Mouse (Mus musculus) forebrain, embryonic 16.5 days (tissue): Measurements from ENCODE around the gene Hgfac. TPM values are rescaled to one million over a fixed set of nuclear protein-coding genes. Genes with fewer than 3 reads are reported as not detected.

ENCODE experiments used
- ATAC-seq: fragments of 200-750 bp; cut with Nextera tagmentation; 2 replicates; pipeline ENCODE4 v1.8.0; 2017; ENCODE audit warnings: mild to moderate bottlenecking, moderate library complexity
- H3K27ac ChIP-seq: fragments of 300-500 bp; sonication (generic); 2 replicates; pipeline ENCODE4 v1.5.1; 2014; ENCODE audit warnings: low read length, control low read depth
- H3K27me3 ChIP-seq: fragments of 300-500 bp; sonication (generic); replicated peaks from 2 replicates; pipeline ENCODE4 v1.6.1; 2014; ENCODE audit warnings: low read length; ENCODE audit not compliant: control insufficient read depth, insufficient read depth
- H3K36me3 ChIP-seq: fragments of 300-500 bp; sonication (generic); 2 replicates; pipeline ENCODE4 v1.6.1; 2014; ENCODE audit not compliant: control insufficient read depth, insufficient read depth
- H3K4me1 ChIP-seq: fragments of 300-500 bp; sonication (generic); replicated peaks from 2 replicates; pipeline ENCODE4 v1.6.1; 2014; ENCODE audit warnings: low read length; ENCODE audit not compliant: control insufficient read depth, insufficient read depth
- H3K4me2 ChIP-seq: fragments of 300-500 bp; sonication (generic); 2 replicates; pipeline ENCODE4 v1.6.1; 2014; ENCODE audit warnings: mild to moderate bottlenecking, low read length, control low read depth
- H3K4me3 ChIP-seq: fragments of 300-500 bp; sonication (generic); replicated peaks from 2 replicates; pipeline ENCODE4 v1.5.1; 2014; ENCODE audit warnings: mild to moderate bottlenecking, low read length, control low read depth
- H3K9ac ChIP-seq: fragments of 300-500 bp; sonication (generic); replicated peaks from 2 replicates; pipeline ENCODE4 v1.6.1; 2014; ENCODE audit warnings: low read depth, low read length, control low read depth
- H3K9me3 ChIP-seq: fragments of 300-500 bp; sonication (generic); 2 replicates; pipeline ENCODE4 v1.6.1; 2016; ENCODE audit warnings: low read length; ENCODE audit not compliant: control insufficient read depth
- WGBS: fragments of 180-500 bp; shearing (Covaris S2); extraction: QIAGEN DNeasy Blood & Tissue Kit; methylation state at CpG from one replicate; pipeline ENCODE4 v1.1.7; 2014; 5-methylcytosine and 5-hydroxymethylcytosine counted together
- polyA plus RNA-seq: library from polyadenylated mRNA; unstranded; fragments of >200 nt; fragmentation: Nextera tagmentation; extraction: Ambion mirVana; gene quantifications from 2 replicates; pipeline ENCODE4 v1.2.1, GENCODE M21; 2015

The Hgfac gene
- 0.55 and 0.56 TPM in 2 replicates for polyA plus RNA-seq

- no peaks in the 10 kb centered on the region for H3K9me3 ChIP-seq
- no peaks in the 10 kb centered on the region for H3K36me3 ChIP-seq
- no peak within 1 kb of the TSS for H3K9ac ChIP-seq
- 72% methylated on average over 6 of the region's 6 CpGs for WGBS
- H3K27ac ChIP-seq = no peak within 1 kb of the TSS
- no peaks in the 10 kb centered on the region for H3K4me1 ChIP-seq
- no peak for ATAC-seq
- H3K4me2 ChIP-seq = no peak within 1 kb of the TSS
- H3K27me3 ChIP-seq = no peaks in the 10 kb centered on the region
- no peak within 1 kb of the TSS for H3K4me3 ChIP-seq
These were observed at the start of gene Hgfac for GRCm38 (mm10) chr5:35041268-35041829. Gene Hgfac, plus strand, starts transcription at chr5:35041509.

- H3K27me3 ChIP-seq = no peaks in the 10 kb centered on the region
- no peaks in the 10 kb centered on the region for H3K36me3 ChIP-seq
- H3K4me3 ChIP-seq = no peak overlapping the region
- no peak for ATAC-seq
- H3K9ac ChIP-seq = no peak overlapping the region
- WGBS = 48% methylated on average over 3 of the region's 3 CpGs
- no peak overlapping the region for H3K27ac ChIP-seq
- no peak overlapping the region for H3K4me2 ChIP-seq
- peaks cover 6% of the 10 kb centered on the region for H3K4me1 ChIP-seq
- no peaks in the 10 kb centered on the region for H3K9me3 ChIP-seq
These were observed 42.6 kb upstream of the Hgfac start for GRCm38 (mm10) chr5:34998754-34999153.

GRCm38 (mm10) chr5:34999281-34999680 lies 42.0 kb upstream of the Hgfac start:
- Histone ChIP-seq H3K27me3 (no peaks in the 10 kb centered on the region), H3K36me3 (no peaks in the 10 kb centered on the region), H3K4me2 (no peak overlapping the region), H3K4me3 (no peak overlapping the region), H3K9me3 (no peaks in the 10 kb centered on the region), H3K4me1 (peaks cover 11% of the 10 kb centered on the region), H3K9ac (no peak overlapping the region), H3K27ac (no peak overlapping the region)
- 77% methylated on average over 6 of the region's 6 CpGs for WGBS
- ATAC-seq = no peak

- H3K4me2 ChIP-seq = no peak overlapping the region
- no peaks in the 10 kb centered on the region for H3K36me3 ChIP-seq
- H3K9ac ChIP-seq = no peak overlapping the region
- ATAC-seq = no peak
- no peak overlapping the region for H3K27ac ChIP-seq
- H3K4me3 ChIP-seq = no peak overlapping the region
- H3K9me3 ChIP-seq = no peaks in the 10 kb centered on the region
- H3K27me3 ChIP-seq = no peaks in the 10 kb centered on the region
- peaks cover 15% of the 10 kb centered on the region for H3K4me1 ChIP-seq
These were observed 41.0 kb upstream of the Hgfac start for GRCm38 (mm10) chr5:35000323-35000722.

- Histone ChIP-seq H3K27me3 (no peaks in the 10 kb centered on the region), H3K9ac (no peak overlapping the region), H3K27ac (no peak overlapping the region), H3K9me3 (no peaks in the 10 kb centered on the region), H3K36me3 (no peaks in the 10 kb centered on the region), H3K4me2 (no peak overlapping the region), H3K4me3 (no peak overlapping the region), H3K4me1 (peaks cover 15% of the 10 kb centered on the region)
- WGBS = 78% methylated on average over 3 of the region's 3 CpGs
- no peak for ATAC-seq
These were observed 40.2 kb upstream of the Hgfac start for GRCm38 (mm10) chr5:35001144-35001543.

GRCm38 (mm10) chr5:35003611-35004162 lies 37.6 kb upstream of the Hgfac start:
- ATAC-seq = peak; percentile 52; the same call in 1 of the 2 replicates
- H3K9ac ChIP-seq = no peak overlapping the region
- H3K4me2 ChIP-seq = no peak overlapping the region
- H3K27me3 ChIP-seq = no peaks in the 10 kb centered on the region
- H3K9me3 ChIP-seq = no peaks in the 10 kb centered on the region
- H3K4me3 ChIP-seq = no peak overlapping the region
- peak overlapping the region; percentile 25; the same call in 1 of the 2 replicates for H3K27ac ChIP-seq
- peaks cover 15% of the 10 kb centered on the region for H3K4me1 ChIP-seq
- 57% methylated on average over 7 of the region's 7 CpGs for WGBS
- no peaks in the 10 kb centered on the region for H3K36me3 ChIP-seq

GRCm38 (mm10) chr5:35004769-35005168 lies 36.5 kb upstream of the Hgfac start:
- no peaks in the 10 kb centered on the region for H3K36me3 ChIP-seq
- 83% methylated on average over 2 of the region's 2 CpGs for WGBS
- H3K4me2 ChIP-seq = no peak overlapping the region
- H3K27me3 ChIP-seq = no peaks in the 10 kb centered on the region
- no peak for ATAC-seq
- H3K9me3 ChIP-seq = no peaks in the 10 kb centered on the region
- no peak overlapping the region for H3K4me3 ChIP-seq
- H3K27ac ChIP-seq = no peak overlapping the region
- peaks cover 15% of the 10 kb centered on the region for H3K4me1 ChIP-seq
- H3K9ac ChIP-seq = no peak overlapping the region

- no peaks in the 10 kb centered on the region for H3K36me3 ChIP-seq
- no peak for ATAC-seq
- WGBS = 92% methylated on average over 3 of the region's 3 CpGs
These were observed 35.6 kb upstream of the Hgfac start for GRCm38 (mm10) chr5:35005659-35006058.

GRCm38 (mm10) chr5:35006599-35006998 lies 34.7 kb upstream of the Hgfac start:
- 78% methylated on average over 2 of the region's 2 CpGs for WGBS
- Histone ChIP-seq H3K36me3 (no peaks in the 10 kb centered on the region), H3K4me1 (peaks cover 15% of the 10 kb centered on the region), H3K9me3 (no peaks in the 10 kb centered on the region), H3K9ac (no peak overlapping the region), H3K4me2 (no peak overlapping the region), H3K27ac (no peak overlapping the region), H3K4me3 (no peak overlapping the region), H3K27me3 (no peaks in the 10 kb centered on the region)
- no peak for ATAC-seq

More at GRCm38 (mm10) chr5:35005659-35006058, 35.6 kb upstream of the Hgfac start:
- Histone ChIP-seq H3K27me3 (no peaks in the 10 kb centered on the region), H3K9ac (no peak overlapping the region), H3K4me1 (peaks cover 15% of the 10 kb centered on the region), H3K4me2 (no peak overlapping the region), H3K4me3 (no peak overlapping the region), H3K27ac (no peak overlapping the region), H3K9me3 (no peaks in the 10 kb centered on the region)
